Mouse (Mus musculus): ENCODE measurements around the gene Phf24. TPM values are rescaled to one million over a fixed set of nuclear protein-coding genes. Genes with fewer than 3 reads are reported as not detected.
A peak's percentile ranks its signal among the peaks of the same experiment; 100 is the strongest.
"Not testable (repeated sequence)": the region's sequence is repeated elsewhere in the genome, so short reads cannot be mapped to it uniquely, and the experiment has no call there.

The Phf24 gene
- polyA plus RNA-seq, 1 experiment = 282 TPM

GRCm38 (mm10) chr4:42963480-42963879 lies 47.0 kb downstream of the Phf24 start:
- no peak overlapping the region for H3K27ac ChIP-seq (ENCODE audit: insufficient read depth, low read length)
- no peak overlapping the region for H3K4me3 ChIP-seq (ENCODE audit: insufficient read depth, low read length)
- no peak for TF ChIP-seq CTCF (IDR thresholded peaks at IDR 0.05; ENCODE audit: extremely low read depth, insufficient read depth, low read length)
- H3K4me1 ChIP-seq (ENCODE audit: control insufficient read depth, insufficient read depth, low read length) = 0 out of 2 replicates have a peak, but pooled peaks cover 2% of the 10 kb centered on the region

GRCm38 (mm10) chr4:42965039-42965719 lies 48.7 kb downstream of the Phf24 start:
- no peak overlapping the region for H3K4me3 ChIP-seq (ENCODE audit: insufficient read depth, low read length)
- no peak overlapping the region for H3K27ac ChIP-seq (ENCODE audit: insufficient read depth, low read length)
- H3K4me1 ChIP-seq (ENCODE audit: control insufficient read depth, insufficient read depth, low read length) = no peaks in the 10 kb centered on the region
- TF ChIP-seq CTCF (IDR thresholded peaks at IDR 0.05; ENCODE audit: extremely low read depth, insufficient read depth, low read length) (peak; percentile 71), POLR2A (IDR thresholded peaks at IDR 0.05; ENCODE audit: extremely low read depth, insufficient read depth, low read length) (no peak)

- no peak within 1 kb of the TSS for H3K4me3 ChIP-seq (ENCODE audit: insufficient read depth, low read length)
- no peak for TF ChIP-seq POLR2A (IDR thresholded peaks at IDR 0.05; ENCODE audit: extremely low read depth, insufficient read depth, low read length)
- TF ChIP-seq CTCF (IDR thresholded peaks at IDR 0.05; ENCODE audit: extremely low read depth, insufficient read depth, low read length) = no peak
- no peaks in the 10 kb centered on the region for H3K4me1 ChIP-seq (ENCODE audit: control insufficient read depth, insufficient read depth, low read length)
- no peak within 1 kb of the TSS for H3K27ac ChIP-seq (ENCODE audit: insufficient read depth, low read length)
Observed at GRCm38 (mm10) chr4:42969304-42969703, 52.8 kb downstream of the Phf24 start, which contains the start of gene 1700022I11Rik. Gene 1700022I11Rik, plus strand, starts transcription at chr4:42969604.

- no peak overlapping the region for H3K27ac ChIP-seq (ENCODE audit: insufficient read depth, low read length)
- no peak for TF ChIP-seq POLR2A (IDR thresholded peaks at IDR 0.05; ENCODE audit: extremely low read depth, insufficient read depth, low read length)
- no peak for TF ChIP-seq CTCF (IDR thresholded peaks at IDR 0.05; ENCODE audit: extremely low read depth, insufficient read depth, low read length)
- no peak overlapping the region for H3K4me3 ChIP-seq (ENCODE audit: insufficient read depth, low read length)
- no peaks in the 10 kb centered on the region for H3K4me1 ChIP-seq (ENCODE audit: control insufficient read depth, insufficient read depth, low read length)
Observed at GRCm38 (mm10) chr4:42972952-42973351, 56.5 kb downstream of the Phf24 start.

GRCm38 (mm10) chr4:42973868-42974267 lies 57.4 kb downstream of the Phf24 start:
- H3K4me3 ChIP-seq (ENCODE audit: insufficient read depth, low read length) = no peak overlapping the region

GRCm38 (mm10) chr4:42978062-42978461 lies 61.6 kb downstream of the Phf24 start:
- Histone ChIP-seq H3K4me3 (ENCODE audit: insufficient read depth, low read length) (no peak overlapping the region), H3K27ac (ENCODE audit: insufficient read depth, low read length) (no peak overlapping the region), H3K4me1 (ENCODE audit: control insufficient read depth, insufficient read depth, low read length) (no peaks in the 10 kb centered on the region)
- TF ChIP-seq POLR2A (IDR thresholded peaks at IDR 0.05; ENCODE audit: extremely low read depth, insufficient read depth, low read length) (no peak), CTCF (IDR thresholded peaks at IDR 0.05; ENCODE audit: extremely low read depth, insufficient read depth, low read length) (peak; percentile 17; the same call in 1 of the 2 replicates)

More at GRCm38 (mm10) chr4:42973868-42974267, 57.4 kb downstream of the Phf24 start:
- TF ChIP-seq CTCF (IDR thresholded peaks at IDR 0.05; ENCODE audit: extremely low read depth, insufficient read depth, low read length) (no peak), POLR2A (IDR thresholded peaks at IDR 0.05; ENCODE audit: extremely low read depth, insufficient read depth, low read length) (no peak)
- H3K4me1 ChIP-seq (ENCODE audit: control insufficient read depth, insufficient read depth, low read length) = no peaks in the 10 kb centered on the region
- no peak overlapping the region for H3K27ac ChIP-seq (ENCODE audit: insufficient read depth, low read length)

- H3K4me3 ChIP-seq (ENCODE audit: insufficient read depth, low read length); H3K4me1 ChIP-seq (ENCODE audit: control insufficient read depth, insufficient read depth, low read length); H3K27ac ChIP-seq (ENCODE audit: insufficient read depth, low read length): not testable (repeated sequence)
Observed at GRCm38 (mm10) chr4:42980467-42980866, 64.0 kb downstream of the Phf24 start.

GRCm38 (mm10) chr4:42988296-42988695 lies 71.8 kb downstream of the Phf24 start:
- no peaks in the 10 kb centered on the region for H3K4me1 ChIP-seq (ENCODE audit: control insufficient read depth, insufficient read depth, low read length)
- TF ChIP-seq POLR2A (IDR thresholded peaks at IDR 0.05; ENCODE audit: extremely low read depth, insufficient read depth, low read length) = no peak
- no peak for TF ChIP-seq CTCF (IDR thresholded peaks at IDR 0.05; ENCODE audit: extremely low read depth, insufficient read depth, low read length)
- no peak overlapping the region for H3K27ac ChIP-seq (ENCODE audit: insufficient read depth, low read length)

More at GRCm38 (mm10) chr4:42988296-42988695, 71.8 kb downstream of the Phf24 start:
- no peak overlapping the region for H3K4me3 ChIP-seq (ENCODE audit: insufficient read depth, low read length)

Other genes starting within 250 kb of the Phf24 start
- gene 4930578G10Rik, start 181.1 kb upstream of the Phf24 start, polyA plus RNA-seq (2012; rRNA removed) = 1.5 and 1.9 TPM in 2 replicates
- gene Ccl19, start 160.1 kb upstream of the Phf24 start, polyA plus RNA-seq (2012; rRNA removed) = 0.98 and 1.7 TPM in 2 replicates
- gene Ccl21a, start 142.7 kb upstream of the Phf24 start, polyA plus RNA-seq (2012; rRNA removed) = 0.19 and 0.40 TPM in 2 replicates
- 0.15 and 0.23 TPM in 2 replicates for gene Fam205a1, start 62.8 kb upstream of the Phf24 start, polyA plus RNA-seq (2012; rRNA removed)
- 0.13 and 0.23 TPM in 2 replicates for gene Gm12394, start 59.9 kb upstream of the Phf24 start, polyA plus RNA-seq (2012; rRNA removed)
- 0.15 TPM in 1 of 2 replicates, not detected in the other for gene Fam205c, start 42.4 kb upstream of the Phf24 start, polyA plus RNA-seq (2012; rRNA removed)
- 96.0 and 107 TPM in 2 replicates for gene Dnajb5, start 33.2 kb downstream of the Phf24 start, polyA plus RNA-seq (2012; rRNA removed)
- gene 1700022I11Rik, start 52.9 kb downstream of the Phf24 start, polyA plus RNA-seq (2012; rRNA removed) = not detected in 2 replicates
- gene Vcp, start 83.8 kb downstream of the Phf24 start, polyA plus RNA-seq (2012; rRNA removed) = 171 and 176 TPM in 2 replicates
- 25.0 and 28.4 TPM in 2 replicates for gene Fancg, start 93.8 kb downstream of the Phf24 start, polyA plus RNA-seq (2012; rRNA removed)
- gene Pigo, start 109.2 kb downstream of the Phf24 start, polyA plus RNA-seq (2012; rRNA removed) = 21.0 and 21.9 TPM in 2 replicates
- gene Stoml2, start 115.0 kb downstream of the Phf24 start, polyA plus RNA-seq (2012; rRNA removed) = 128 and 132 TPM in 2 replicates
- gene Fam214b, start 129.6 kb downstream of the Phf24 start, polyA plus RNA-seq (2012; rRNA removed) = 28.5 and 29.2 TPM in 2 replicates
- 66.7 and 77.8 TPM in 2 replicates for gene Unc13b, start 142.3 kb downstream of the Phf24 start, polyA plus RNA-seq (2012; rRNA removed)

Data from cortical plate, adult 2 months (tissue).